Mouse (Mus musculus): ENCODE results near the gene Etv6. TPM values are rescaled to one million over a fixed set of nuclear protein-coding genes. Genes with fewer than 3 reads are reported as not detected.

Gene Etv6
- polyA plus RNA-seq, 1 experiment from 2014 or later = 12.6 TPM

GRCm38 (mm10) chr6:134293615-134294508 lies 258.4 kb downstream of the Etv6 start:
- H3K4me3 ChIP-seq (ENCODE audit: low read length) = no peak overlapping the region
- H3K9me3 ChIP-seq (ENCODE audit: control insufficient read depth, low read length) = no peaks in the 10 kb centered on the region
- H3K4me2 ChIP-seq (ENCODE audit: low read depth, low read length) = no peak overlapping the region
- 29% methylated on average over 9 of the region's 9 CpGs for WGBS
- H3K9ac ChIP-seq (ENCODE audit: low read length) = no peak overlapping the region
- peak overlapping the region; percentile 22; the same call in 1 of the 2 replicates for H3K27ac ChIP-seq (ENCODE audit: low read length)
- no peaks in the 10 kb centered on the region for H3K36me3 ChIP-seq (ENCODE audit: control insufficient read depth, insufficient read depth, low read length)
- peak; percentile 90 for ATAC-seq (ENCODE audit: low read depth)
- no peaks in the 10 kb centered on the region; the same call in 1 of the 2 replicates for H3K4me1 ChIP-seq (replicated peaks; ENCODE audit: control insufficient read depth, insufficient read depth, low read length)
- H3K27me3 ChIP-seq (ENCODE audit: control insufficient read depth, insufficient read depth, low read depth, low read length) = no peaks in the 10 kb centered on the region

- Histone ChIP-seq H3K4me2 (ENCODE audit: low read depth, low read length) (no peak overlapping the region), H3K4me1 (replicated peaks; ENCODE audit: control insufficient read depth, insufficient read depth, low read length) (no peaks in the 10 kb centered on the region; the same call in 1 of the 2 replicates), H3K27ac (ENCODE audit: low read length) (no peak overlapping the region), H3K27me3 (ENCODE audit: control insufficient read depth, insufficient read depth, low read depth, low read length) (no peaks in the 10 kb centered on the region), H3K9ac (ENCODE audit: low read length) (no peak overlapping the region), H3K36me3 (ENCODE audit: control insufficient read depth, insufficient read depth, low read length) (no peaks in the 10 kb centered on the region), H3K9me3 (ENCODE audit: control insufficient read depth, low read length) (no peaks in the 10 kb centered on the region), H3K4me3 (ENCODE audit: low read length) (no peak overlapping the region)
- 63% methylated on average over 13 of the region's 13 CpGs for WGBS
- ATAC-seq (ENCODE audit: low read depth) = no peak
These were observed 262.6 kb downstream of the Etv6 start for GRCm38 (mm10) chr6:134297884-134298619.

- H3K9ac ChIP-seq (ENCODE audit: low read length) = no peak overlapping the region
- no peak overlapping the region for H3K4me2 ChIP-seq (ENCODE audit: low read depth, low read length)
- 89% methylated on average over 1 of the region's 1 CpGs for WGBS
- no peak overlapping the region for H3K27ac ChIP-seq (ENCODE audit: low read length)
- H3K36me3 ChIP-seq (ENCODE audit: control insufficient read depth, insufficient read depth, low read length) = no peaks in the 10 kb centered on the region
- no peak overlapping the region for H3K4me3 ChIP-seq (ENCODE audit: low read length)
- no peak for ATAC-seq (ENCODE audit: low read depth)
- no peaks in the 10 kb centered on the region for H3K27me3 ChIP-seq (ENCODE audit: control insufficient read depth, insufficient read depth, low read depth, low read length)
- no peaks in the 10 kb centered on the region for H3K9me3 ChIP-seq (ENCODE audit: control insufficient read depth, low read length)
- no peaks in the 10 kb centered on the region for H3K4me1 ChIP-seq (replicated peaks; ENCODE audit: control insufficient read depth, insufficient read depth, low read length)
These were observed 266.5 kb downstream of the Etv6 start for GRCm38 (mm10) chr6:134301951-134302350.

GRCm38 (mm10) chr6:134311346-134311745 lies 275.8 kb downstream of the Etv6 start:
- no peak for ATAC-seq (ENCODE audit: low read depth)
- Histone ChIP-seq H3K9ac (ENCODE audit: low read length) (no peak overlapping the region), H3K36me3 (ENCODE audit: control insufficient read depth, insufficient read depth, low read length) (no peaks in the 10 kb centered on the region), H3K9me3 (ENCODE audit: control insufficient read depth, low read length) (no peaks in the 10 kb centered on the region), H3K4me2 (ENCODE audit: low read depth, low read length) (no peak overlapping the region), H3K27me3 (ENCODE audit: control insufficient read depth, insufficient read depth, low read depth, low read length) (no peaks in the 10 kb centered on the region), H3K4me1 (replicated peaks; ENCODE audit: control insufficient read depth, insufficient read depth, low read length) (no peaks in the 10 kb centered on the region), H3K4me3 (ENCODE audit: low read length) (no peak overlapping the region), H3K27ac (ENCODE audit: low read length) (no peak overlapping the region)
- WGBS = 72% methylated on average over 4 of the region's 4 CpGs

- no peak for ATAC-seq (ENCODE audit: low read depth)
- Histone ChIP-seq H3K4me2 (ENCODE audit: low read depth, low read length) (no peak overlapping the region), H3K9ac (ENCODE audit: low read length) (no peak overlapping the region), H3K4me3 (ENCODE audit: low read length) (no peak overlapping the region), H3K27me3 (ENCODE audit: control insufficient read depth, insufficient read depth, low read depth, low read length) (no peaks in the 10 kb centered on the region), H3K27ac (ENCODE audit: low read length) (no peak overlapping the region), H3K9me3 (ENCODE audit: control insufficient read depth, low read length) (no peaks in the 10 kb centered on the region), H3K36me3 (ENCODE audit: control insufficient read depth, insufficient read depth, low read length) (no peaks in the 10 kb centered on the region), H3K4me1 (replicated peaks; ENCODE audit: control insufficient read depth, insufficient read depth, low read length) (no peaks in the 10 kb centered on the region)
- WGBS = 63% methylated on average over 8 of the region's 8 CpGs
These were observed 277.1 kb downstream of the Etv6 start for GRCm38 (mm10) chr6:134312571-134312970.

- H3K27me3 ChIP-seq (ENCODE audit: control insufficient read depth, insufficient read depth, low read depth, low read length) = no peaks in the 10 kb centered on the region
- no peaks in the 10 kb centered on the region for H3K36me3 ChIP-seq (ENCODE audit: control insufficient read depth, insufficient read depth, low read length)
- no peak overlapping the region for H3K4me2 ChIP-seq (ENCODE audit: low read depth, low read length)
- no peak overlapping the region for H3K27ac ChIP-seq (ENCODE audit: low read length)
- no peak overlapping the region for H3K4me3 ChIP-seq (ENCODE audit: low read length)
- no peaks in the 10 kb centered on the region for H3K4me1 ChIP-seq (replicated peaks; ENCODE audit: control insufficient read depth, insufficient read depth, low read length)
- ATAC-seq (ENCODE audit: low read depth) = no peak
- H3K9me3 ChIP-seq (ENCODE audit: control insufficient read depth, low read length) = no peaks in the 10 kb centered on the region
- no peak overlapping the region for H3K9ac ChIP-seq (ENCODE audit: low read length)
- WGBS = 88% methylated on average over 13 of the region's 13 CpGs
These were observed 281.9 kb downstream of the Etv6 start for GRCm38 (mm10) chr6:134317371-134317770.

Other genes with a start within 250 kb of the Etv6 start
- not detected in 2 replicates for gene Kap, start 181.9 kb upstream of the Etv6 start, polyA plus RNA-seq (2015; fragmentation: Nextera tagmentation; extraction: Ambion mirVana)